Mouse (Mus musculus): ENCODE results near the gene Crygb.
"Not testable (repeated sequence)": the region's sequence is repeated elsewhere in the genome, so short reads cannot be mapped to it uniquely, and the experiment has no call there.

The Crygb gene

GRCm38 (mm10) chr1:65067842-65068241 is 14.2 kb downstream of the Crygb start:
- no peak for DNase-seq (ENCODE audit: low spot score in 2 of 2)

- no peak for DNase-seq (ENCODE audit: low spot score in 2 of 2)
Observed at GRCm38 (mm10) chr1:65064201-65064600, 17.9 kb downstream of the Crygb start.

GRCm38 (mm10) chr1:65063352-65063751 is 18.7 kb downstream of the Crygb start, which contains the start of gene Crygd:
Gene Crygd, minus strand, starts transcription at chr1:65063452.
- DNase-seq (ENCODE audit: low spot score in 2 of 2), result no peak

GRCm38 (mm10) chr1:65052140-65052539 is 29.9 kb downstream of the Crygb start:
- no peak for DNase-seq (ENCODE audit: low spot score in 2 of 2)

- DNase-seq (ENCODE audit: low spot score in 2 of 2), result no peak
Observed at GRCm38 (mm10) chr1:65051696-65052095, 30.4 kb downstream of the Crygb start.

- not testable (repeated sequence) for DNase-seq (ENCODE audit: low spot score in 2 of 2)
Observed at GRCm38 (mm10) chr1:65050952-65051351, 31.1 kb downstream of the Crygb start, which contains the start of gene Cryge. Gene Cryge, minus strand, starts transcription at chr1:65051149.

- peak in 1 of 2 experiments; percentile 6 for DNase-seq (ENCODE audit: low spot score in 2 of 2)
Observed at GRCm38 (mm10) chr1:65048781-65049180, 33.3 kb downstream of the Crygb start.

GRCm38 (mm10) chr1:65046401-65047109 is 35.5 kb downstream of the Crygb start:
- peak in 1 of 2 experiments; percentile 10 for DNase-seq (ENCODE audit: low spot score in 2 of 2)

- DNase-seq (ENCODE audit: low spot score in 2 of 2), result no peak
Observed at GRCm38 (mm10) chr1:65043433-65043832, 38.7 kb downstream of the Crygb start.

- no peak for DNase-seq (ENCODE audit: low spot score in 2 of 2)
Observed at GRCm38 (mm10) chr1:65041837-65042236, 40.3 kb downstream of the Crygb start.

GRCm38 (mm10) chr1:65040806-65041205 is 41.3 kb downstream of the Crygb start:
- no peak for DNase-seq (ENCODE audit: low spot score in 2 of 2)

- no peak for DNase-seq (ENCODE audit: low spot score in 2 of 2)
Observed at GRCm38 (mm10) chr1:65039679-65040078, 42.4 kb downstream of the Crygb start.

GRCm38 (mm10) chr1:65037542-65037941 is 44.5 kb downstream of the Crygb start:
- DNase-seq (ENCODE audit: low spot score in 2 of 2), result no peak

- DNase-seq (ENCODE audit: low spot score in 2 of 2), result no peak
Observed at GRCm38 (mm10) chr1:65035513-65035912, 46.6 kb downstream of the Crygb start.

GRCm38 (mm10) chr1:65032641-65033040 is 49.4 kb downstream of the Crygb start, which contains the start of gene Akr1cl:
Gene Akr1cl, minus strand, starts transcription at chr1:65032759.
- no peak for DNase-seq (ENCODE audit: low spot score in 2 of 2)

Data from frontal cortex, postnatal 14 days (tissue).